Mouse (Mus musculus) kidney, postnatal 36 days (tissue): ENCODE results near the gene Dot1l.
"Not testable (repeated sequence)": the region's sequence is repeated elsewhere in the genome, so short reads cannot be mapped to it uniquely, and the experiment has no call there.

Source experiments
- DNase-seq, 2 experiments: peaks; one replicate each; pipeline ENCODE4 v3.0.0; 2021 to 2022; ENCODE audit warnings: mixed read lengths in 2 of 2

Gene Dot1l

DNA sequence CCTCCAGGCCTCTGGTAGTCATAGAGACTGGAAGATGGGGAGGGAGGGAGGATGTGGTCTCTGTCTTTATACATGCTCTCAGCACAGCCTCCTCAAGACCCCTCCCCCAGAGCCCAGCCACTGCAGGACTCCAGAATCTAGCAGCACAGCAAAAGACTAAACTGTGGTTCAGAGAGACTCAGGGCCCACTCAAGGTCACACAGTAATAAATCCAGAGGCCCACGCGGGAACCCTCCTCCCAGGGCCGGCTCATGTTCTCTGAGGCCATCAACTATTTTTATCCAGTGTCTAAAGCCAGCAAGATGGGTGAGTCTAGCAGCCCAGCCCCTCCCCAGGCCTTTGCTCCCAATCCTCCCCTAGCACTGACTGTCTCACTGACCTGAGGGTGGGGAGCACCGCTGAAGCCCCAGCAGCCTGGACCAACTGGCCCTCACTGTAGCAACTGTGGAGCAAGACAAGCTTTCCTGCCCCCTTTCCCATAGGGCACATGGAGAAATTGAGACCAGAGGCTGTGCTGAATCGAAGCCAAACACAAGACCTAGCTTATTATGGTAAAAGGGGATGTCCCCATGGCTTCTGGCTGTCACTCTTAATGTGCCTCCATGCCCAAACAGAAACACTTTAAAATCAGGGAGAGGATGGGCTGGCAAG is 57.5 kb downstream of the Dot1l start:
- DNase-seq: no peak

DNA sequence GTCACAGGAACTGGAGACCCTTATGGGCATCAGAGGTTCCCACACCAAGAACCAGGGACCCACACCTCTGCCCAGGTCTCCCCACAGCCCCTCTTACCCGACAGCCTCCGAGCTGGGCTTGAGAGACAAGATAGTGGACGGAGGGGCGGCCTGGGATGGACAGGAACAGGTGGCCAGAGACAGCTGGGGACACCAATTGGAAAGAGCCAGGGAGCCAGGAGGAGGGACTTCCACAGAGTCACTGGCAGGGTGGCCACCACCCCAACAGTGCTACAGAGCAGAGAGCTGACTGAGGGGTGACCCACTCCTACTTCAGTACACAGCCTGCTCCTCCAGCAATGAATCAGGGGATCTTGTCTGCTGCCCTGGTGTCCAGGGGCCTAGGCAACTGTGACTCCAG is 58.4 kb downstream of the Dot1l start, which contains the start of gene Jsrp1:
Gene Jsrp1, minus strand, starts transcription at position 133 of the 400 bp plus-strand sequence.
- no peak for DNase-seq

DNA sequence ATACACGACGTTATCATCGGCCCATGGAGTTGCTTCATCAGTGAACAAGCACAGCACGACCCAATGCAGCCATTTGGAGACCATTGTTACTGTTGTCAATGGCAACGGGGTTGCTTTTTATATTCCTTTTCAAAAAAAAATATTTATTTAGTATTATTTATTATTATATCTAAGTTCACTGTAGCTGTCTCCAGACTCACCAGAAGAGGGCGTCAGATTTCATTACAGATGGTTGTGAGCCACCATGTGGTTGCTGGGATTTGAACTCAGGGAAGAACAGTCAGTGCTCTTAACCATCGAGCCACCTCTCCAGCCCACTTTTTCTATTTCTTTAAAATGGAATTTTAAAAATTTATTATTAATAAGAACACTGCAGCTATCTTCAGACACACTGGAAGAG is 59.8 kb downstream of the Dot1l start:
- DNase-seq: no peak

DNA sequence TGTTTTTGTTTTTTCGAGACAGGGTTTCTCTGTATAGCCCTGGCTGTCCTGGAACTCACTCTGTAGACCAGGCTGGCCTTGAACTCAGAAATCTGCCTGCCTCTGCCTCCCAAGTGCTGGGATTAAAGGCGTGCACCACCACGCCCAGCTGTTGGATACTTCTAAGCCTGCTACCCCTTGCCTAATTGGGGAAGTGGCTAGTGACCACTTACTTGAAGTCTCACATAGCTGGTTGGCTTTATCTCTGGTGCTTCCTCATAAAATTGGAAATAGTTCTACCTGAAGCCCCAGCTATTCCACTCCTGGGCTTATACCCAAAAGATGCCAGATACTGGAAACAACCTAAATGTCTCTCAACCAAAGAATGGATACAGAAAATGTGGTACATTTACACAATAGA is 61.3 kb downstream of the Dot1l start:
- not testable (repeated sequence) for DNase-seq

DNA sequence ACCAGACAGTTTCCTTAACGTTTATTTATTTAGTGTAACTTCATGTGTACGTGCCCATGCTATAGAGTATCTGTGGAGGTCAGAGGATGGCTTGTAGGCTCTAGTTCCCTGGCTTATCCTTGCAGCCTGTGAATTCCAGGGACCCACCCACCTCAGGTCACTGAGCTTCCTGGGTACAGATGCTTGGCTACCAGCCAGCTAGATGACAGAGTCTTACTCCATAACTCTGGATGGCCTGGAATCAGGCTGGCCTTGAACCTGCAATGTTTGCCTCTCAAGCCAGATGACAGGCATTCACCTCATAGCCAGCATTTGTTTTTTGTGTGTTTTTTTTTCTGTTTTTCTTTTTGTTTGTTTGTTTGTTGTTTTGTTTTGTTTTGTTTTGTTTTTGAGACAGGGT is 62.2 kb downstream of the Dot1l start:
- DNase-seq: no peak

DNA sequence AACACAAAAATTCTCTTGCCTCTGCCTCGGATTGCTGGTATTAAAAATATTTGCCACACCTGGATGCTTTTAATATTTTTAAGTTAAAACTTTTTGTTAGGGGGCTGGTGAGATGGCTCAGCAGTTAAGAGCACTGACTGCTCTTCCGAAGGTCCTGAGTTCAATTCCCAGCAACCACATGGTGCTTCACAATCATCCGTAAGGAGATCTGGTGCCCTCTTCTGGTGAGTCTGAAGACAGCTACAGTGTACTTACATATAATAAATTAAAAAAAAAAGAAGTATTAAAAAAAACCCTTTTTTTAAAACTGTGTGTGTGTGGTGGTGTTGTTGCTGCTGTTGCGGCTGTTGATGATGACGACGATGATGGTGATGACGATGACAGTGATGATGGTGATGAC is 62.9 kb downstream of the Dot1l start:
- DNase-seq: not testable (repeated sequence)

DNA sequence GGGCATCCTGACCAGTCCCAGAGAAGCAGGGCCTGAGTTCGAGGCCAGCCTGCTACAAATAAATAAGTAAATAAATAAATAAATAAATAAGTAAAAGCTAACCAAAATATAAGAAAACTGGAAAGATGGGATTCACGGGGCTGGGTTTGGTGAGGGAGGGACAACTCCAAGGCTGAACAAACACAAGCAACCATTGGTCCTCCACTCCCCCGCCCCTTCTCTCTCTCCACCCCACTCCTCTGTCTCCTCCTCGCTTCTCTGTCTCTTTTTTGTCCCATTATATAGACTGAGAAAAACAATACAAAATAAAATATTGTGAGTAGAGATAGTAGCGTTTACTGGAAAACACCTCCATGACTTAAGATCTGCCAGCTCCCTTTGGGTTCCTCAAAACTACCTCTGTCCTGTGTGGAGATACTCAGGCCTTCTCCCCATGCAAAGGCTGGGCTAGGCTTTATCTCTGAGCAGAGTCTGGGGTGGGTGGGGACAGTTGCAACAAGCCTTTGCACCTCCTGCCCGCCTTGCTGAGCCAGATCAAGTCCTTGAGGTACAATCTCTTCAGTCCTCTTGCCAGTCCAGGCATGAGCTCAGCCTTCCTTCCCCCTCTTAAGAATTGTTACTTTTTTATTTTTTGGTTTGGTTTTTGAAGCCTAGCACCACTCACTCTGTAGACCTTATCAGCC is 63.7 kb downstream of the Dot1l start:
- DNase-seq: no peak

DNA sequence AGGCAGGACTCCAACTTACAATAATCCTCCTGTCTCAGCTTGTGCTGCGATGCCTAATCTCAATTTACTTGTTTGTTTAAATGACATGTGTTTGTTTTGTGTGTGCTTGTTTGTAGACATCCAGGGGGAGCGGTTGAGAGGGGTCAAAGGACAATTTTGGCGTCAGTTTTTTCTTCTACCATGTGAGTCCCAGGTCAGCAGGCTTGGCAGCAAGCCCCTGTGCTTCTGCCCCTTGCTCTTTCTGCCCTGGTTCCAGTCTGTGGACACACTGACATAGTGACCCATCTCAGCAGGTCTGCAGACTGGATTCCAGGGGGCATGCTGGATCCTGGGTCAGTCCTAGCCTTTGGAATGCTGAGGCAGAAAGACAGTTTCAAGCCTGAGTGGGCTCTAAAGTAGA is 64.4 kb downstream of the Dot1l start:
- peak; percentile 81 to 84 for DNase-seq

DNA sequence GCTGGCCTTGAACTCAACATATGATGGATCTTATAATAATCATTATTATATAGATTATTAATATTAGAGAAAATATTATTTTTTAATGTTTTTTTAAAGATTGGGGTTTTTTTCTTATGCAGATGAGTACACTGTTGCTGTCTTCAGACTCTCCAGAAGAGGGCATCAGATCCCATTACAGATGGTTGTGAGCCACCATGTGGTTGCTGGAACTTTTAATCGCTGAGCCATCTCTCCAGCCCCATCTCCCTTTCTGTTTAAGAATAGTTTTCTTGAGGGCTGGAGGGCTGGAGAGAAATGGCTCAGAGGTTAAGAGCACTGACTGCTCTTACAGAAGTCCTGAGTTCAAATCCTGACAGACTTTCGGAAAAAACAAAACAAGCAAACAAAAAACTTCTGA is 67.0 kb downstream of the Dot1l start:
- DNase-seq: peak; percentile 32 to 57

DNA sequence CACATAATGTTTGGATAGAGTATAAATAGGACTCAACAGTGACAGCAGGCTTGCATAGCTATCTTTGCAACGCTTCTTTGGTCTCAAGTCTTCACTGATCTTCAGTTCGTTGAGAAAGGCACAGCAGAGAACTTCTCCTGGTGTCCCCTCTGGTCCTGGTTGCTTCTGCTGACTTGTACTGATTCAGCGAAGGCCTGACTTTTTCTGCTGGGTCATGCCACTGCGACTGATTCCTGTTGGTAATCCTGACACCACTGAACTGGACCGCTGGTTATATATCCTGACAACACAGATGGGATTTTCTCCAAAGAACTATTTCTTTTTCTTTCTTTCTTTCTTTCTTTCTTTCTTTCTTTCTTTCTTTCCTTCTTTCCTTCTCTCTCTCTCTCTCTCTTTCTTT is 67.5 kb downstream of the Dot1l start:
- no peak for DNase-seq

DNA sequence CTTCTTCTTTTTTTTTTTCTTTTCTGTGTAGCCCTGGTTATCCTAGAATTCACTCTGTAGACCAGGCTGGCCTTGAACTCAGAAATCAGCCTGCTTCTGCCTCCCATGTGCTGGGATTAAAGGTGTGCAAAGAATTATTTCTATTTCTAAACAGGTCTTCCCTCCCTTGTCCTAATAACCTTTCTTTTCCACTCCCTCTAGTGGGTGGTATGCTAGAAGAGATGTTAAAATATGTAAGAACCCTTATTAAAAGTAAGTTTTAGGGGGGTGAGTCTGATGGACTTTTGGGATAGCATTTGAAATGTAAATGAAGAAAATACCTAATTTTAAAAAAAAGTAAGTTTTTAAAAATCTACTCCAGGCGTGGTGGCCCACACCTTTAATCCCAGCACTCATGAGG is 68.3 kb downstream of the Dot1l start:
- DNase-seq: no peak

DNA sequence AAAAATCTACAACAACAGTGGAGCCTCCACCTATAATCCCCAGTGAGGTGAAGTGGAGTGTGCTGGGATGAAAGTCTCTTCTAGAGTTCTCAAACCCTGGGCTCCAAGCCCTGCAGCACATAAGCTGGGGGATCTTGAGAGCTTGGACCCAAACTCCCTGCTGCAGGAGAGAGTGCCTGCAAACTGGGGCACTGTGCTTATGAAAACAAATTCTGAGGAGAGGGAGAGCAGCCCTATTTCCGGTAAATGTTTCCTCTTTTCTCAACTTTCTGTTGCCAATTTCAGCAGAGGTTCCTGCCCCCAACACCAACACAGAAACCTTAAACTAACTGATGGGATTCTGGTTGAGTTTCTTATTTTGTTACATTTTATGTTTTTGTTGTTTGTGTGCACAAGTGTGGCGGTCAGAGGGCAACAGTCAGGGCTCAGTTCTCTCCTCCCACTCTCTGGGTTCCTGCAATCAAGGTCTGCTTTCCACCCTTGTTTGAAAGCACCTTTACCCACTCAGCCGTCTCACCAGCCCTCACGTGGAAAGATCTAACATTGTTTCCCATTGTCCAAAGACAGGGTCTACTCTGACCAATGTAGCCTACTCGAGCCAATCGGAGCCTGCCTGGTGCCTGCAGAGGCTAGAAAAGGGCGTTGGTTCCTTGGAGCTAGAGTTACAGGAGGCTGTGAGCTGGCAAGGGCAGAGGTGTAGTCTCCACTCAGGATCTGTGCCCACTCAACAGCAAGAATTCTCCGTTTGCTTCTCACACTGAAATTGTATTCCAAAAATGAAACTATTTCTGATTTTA is 69.0 kb downstream of the Dot1l start:
- peak; percentile 17 to 42 for DNase-seq

DNA sequence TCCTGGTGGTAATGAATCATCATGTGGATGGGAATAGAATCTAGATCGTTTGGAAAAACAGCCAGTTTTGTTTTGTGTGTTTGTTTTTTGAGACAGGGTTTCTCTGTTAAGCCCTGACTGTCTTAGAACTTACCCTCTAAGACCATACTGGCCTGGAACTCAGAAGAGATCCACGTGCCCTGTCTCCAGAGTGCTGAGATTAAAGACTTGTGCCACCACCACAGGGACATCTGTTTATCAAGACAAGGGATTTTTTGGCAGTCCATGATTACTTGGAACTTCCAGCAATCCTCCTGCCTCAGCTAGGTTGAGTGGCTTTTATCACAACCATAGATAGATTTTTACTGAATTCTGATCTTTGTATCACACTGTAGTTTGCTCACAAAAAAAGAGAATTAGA is 69.8 kb downstream of the Dot1l start:
- no peak for DNase-seq

DNA sequence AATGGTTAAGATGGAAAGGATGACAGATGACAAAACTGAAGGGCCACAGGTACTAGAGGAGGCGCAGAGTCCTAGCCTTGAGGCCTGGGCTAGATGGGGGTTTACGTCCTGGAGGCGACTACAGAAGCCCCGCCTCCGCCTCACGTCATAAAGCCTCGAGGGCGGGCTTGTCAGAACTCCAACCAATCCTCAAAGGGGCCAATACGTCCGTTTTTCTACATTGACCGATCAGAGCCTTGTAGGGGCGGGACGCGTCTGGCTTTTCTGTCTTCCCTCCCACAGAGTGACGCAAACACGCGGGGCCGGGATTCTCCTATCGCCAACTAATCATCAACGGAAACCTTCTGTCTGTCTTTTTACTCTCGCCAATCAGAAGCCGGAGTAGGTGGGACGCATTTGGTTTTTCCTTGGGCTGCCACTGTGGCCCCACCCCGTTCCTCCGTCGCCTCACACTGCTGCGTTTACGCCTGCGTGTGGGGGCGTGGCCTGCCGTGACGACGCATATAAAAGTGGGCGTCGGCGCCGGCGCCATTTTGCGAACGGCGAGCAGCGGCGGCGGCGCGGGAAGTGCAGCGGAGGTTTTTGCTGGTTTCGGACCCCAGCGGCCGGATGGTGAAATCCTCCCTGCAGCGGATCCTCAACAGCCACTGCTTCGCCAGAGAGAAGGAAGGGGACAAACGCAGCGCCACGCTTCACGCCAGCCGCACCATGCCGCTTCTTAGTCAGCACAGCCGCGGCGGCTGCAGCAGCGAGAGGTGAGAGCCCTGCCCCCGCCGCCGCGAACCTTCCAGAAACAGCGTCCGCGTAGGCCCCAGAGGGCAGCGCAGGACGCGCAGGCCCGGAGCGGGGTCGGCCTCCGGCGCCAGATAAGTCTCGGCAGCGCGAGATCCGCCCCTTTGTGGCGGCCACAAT is 71.4 kb downstream of the Dot1l start, which contains the start of gene Oaz1:
Gene Oaz1, plus strand, starts transcription at position 506 of the 912 bp plus-strand sequence.
- DNase-seq: peak; percentile 98 to 100

DNA sequence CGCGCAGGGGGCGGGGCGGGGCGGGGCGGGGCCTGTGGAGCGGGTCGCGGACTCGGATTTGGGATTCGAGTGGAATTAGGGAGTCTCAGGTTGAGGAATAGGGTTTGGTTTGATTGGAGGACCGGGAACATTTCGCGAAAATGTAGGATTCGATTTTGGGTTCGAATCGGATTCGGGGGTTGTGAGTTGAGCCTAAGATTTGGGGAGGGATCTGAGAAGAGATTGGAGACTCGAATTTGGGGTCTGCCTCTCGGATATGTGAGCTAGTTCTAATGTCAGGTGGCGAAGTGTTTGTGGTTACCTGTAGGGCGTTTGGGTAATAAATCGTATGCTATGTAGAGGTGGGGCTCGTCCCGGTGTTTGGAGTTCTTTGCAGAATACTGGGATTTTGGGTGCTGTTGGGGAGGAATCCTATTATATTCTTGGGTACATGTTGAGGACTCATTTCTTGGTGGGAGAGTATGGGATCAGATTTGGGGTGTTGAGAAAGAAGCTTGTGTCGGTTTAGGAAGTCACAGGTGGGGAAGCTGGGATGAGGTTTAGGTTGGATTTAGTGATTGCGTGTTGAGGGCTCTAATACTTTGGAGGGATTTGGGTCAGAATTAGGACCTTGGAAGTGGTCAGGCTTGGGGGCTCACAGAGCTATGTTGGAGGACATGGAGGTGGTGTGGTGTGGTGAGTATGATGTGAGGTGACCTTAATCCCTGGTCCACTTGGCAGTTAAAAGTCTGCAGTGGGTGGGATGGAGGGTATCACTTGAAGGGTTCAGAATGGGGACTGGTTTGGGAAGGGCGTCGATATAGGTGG is 72.3 kb downstream of the Dot1l start:
- no peak for DNase-seq

DNA sequence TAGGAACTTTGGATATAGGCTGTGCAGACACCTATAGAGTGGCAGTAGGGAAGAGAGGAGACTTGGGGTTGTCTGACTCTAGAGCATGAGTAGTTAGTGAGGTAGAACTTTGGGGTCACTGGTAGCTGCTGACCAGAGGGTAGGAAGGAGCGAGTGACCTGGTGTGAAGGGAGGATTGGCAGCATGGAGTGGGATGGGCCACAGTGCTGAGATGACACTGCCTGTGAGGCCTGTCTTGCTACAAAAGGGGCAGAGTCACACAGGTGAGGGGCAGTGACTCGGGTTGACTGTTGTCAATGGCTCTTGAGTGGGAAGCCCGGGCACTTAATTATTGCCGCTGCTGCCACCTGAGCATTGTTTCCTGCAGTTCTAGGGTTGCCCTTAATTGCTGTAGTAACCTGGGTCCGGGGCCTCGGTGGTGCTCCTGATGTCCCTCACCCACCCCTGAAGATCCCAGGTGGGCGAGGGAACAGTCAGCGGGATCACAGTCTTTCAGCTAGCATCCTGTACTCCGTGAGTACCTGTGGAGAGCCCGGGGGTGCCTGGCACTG is 72.9 kb downstream of the Dot1l start:
- DNase-seq: no peak

DNA sequence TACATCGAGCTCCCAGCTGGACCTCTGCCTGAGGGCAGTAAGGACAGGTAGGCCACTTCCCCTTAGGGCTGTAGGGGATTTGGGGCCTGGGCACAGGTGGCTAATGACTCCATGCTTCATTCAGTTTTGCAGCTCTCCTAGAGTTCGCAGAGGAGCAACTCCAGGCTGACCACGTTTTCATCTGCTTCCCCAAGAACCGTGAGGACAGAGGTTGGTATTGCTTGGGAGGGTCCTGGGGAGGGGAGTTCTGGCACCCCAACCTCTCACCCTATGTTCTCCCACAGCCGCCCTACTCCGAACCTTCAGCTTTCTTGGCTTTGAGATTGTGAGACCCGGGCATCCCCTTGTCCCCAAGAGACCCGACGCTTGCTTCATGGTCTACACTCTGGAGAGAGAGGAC is 73.6 kb downstream of the Dot1l start:
- not testable (repeated sequence) for DNase-seq

DNA sequence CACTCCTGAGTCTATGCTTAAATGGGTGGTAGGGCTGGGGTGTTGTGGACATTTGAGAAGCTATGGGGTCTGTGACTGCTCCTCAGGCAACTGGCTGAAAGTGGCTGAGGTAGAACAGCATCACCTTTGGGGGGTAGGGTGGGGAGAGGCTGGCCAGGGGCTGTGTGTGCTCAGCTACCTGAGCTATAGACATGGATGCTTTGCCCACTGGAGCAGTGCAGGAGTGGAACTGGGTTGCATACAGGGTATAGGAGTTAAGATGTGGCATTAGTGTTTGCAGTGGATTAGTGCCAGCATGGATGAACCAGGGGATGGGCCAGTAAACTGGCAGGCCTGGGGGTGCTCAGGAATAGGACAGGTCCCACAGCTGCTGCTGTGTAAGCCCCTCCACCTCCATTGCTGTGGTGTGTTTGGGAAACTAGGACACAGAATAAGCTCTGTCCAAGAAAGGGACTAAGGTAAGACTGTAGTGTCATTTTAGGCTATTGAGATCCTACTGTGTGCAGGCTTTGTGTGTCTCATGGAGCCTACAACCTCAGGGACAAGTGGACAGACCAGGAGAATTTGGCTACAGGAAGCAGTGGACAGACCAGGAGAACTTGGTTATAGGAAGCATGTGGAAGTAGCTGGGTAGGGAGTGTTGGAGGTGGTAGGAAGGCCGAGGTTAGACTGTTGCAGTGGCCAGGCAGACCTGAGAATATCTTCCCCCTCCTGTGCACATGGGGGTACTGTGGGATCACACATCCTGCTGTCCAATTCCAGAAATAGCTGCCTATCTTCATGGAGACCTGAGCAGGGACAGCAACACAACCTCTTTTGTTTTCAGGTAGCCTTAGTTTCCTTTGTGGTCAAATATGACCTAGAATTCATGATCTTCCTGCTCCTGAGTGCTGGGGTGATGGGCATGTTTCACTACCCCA is 74.6 kb downstream of the Dot1l start:
- DNase-seq: no peak

DNA sequence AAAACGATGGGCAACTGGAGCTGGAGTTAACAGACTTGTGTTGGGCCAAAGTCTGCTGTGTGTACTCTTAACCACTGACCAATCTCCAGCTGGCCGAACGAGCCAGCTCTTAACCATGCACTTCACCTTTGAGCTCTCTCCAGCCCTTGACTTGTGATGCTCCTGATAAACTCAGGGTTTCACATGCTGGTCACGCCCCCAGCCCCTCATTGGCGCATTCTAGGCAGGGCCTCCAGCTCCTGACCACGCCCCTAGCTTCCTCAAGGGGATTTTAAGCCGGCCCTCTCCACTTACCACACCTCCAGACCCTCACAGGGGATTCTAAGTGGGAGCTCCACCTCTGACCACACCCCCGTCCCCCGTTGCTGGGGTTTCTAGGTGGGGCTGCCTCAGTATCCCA is 76.1 kb downstream of the Dot1l start:
- DNase-seq: peak; percentile 88 to 93

DNA sequence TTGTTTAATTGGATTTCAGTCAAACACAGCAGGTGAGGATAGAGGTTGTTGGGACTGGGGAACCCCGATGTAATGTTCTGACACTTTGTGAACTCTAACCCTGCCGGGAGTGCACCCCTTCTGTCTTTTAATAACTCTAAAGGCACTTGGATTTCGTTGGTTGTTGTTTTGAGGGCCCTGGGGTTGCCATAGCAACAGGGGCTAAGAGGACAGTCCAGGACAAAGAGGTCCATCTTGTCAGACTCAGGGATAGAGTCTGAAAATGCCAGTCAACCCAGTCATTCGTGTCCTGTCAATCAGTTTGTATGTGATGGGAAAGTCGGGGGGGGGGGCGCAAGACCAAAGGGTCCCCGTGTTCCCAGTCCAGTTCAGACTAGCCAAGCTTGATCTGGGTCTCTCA is 77.8 kb downstream of the Dot1l start:
- peak in 1 of 2 experiments; percentile 30 for DNase-seq
